ENCODE assay signal across 8 mouse cellular contexts in genomic region chr15:6570876-6571275, GRCm38 (mm10). TPM values are rescaled to one million over a fixed set of nuclear protein-coding genes. Genes with fewer than 3 reads are reported as not detected.
DNase-seq lines count a peak whose midpoint lies in the region; ATAC-seq and TF ChIP-seq lines count a peak whose summit lies in the region.

No protein-coding gene starts in this region.

- H3K4me3 ChIP-seq in intestine, postnatal 0 days (ENCODE audit: low read depth, low read length): no peak overlapping the region
- H3K4me3 ChIP-seq in limb, embryonic 10.5 days: no peak overlapping the region
- no peak overlapping the region for H3K4me3 ChIP-seq in midbrain, embryonic 16.5 days (ENCODE audit: low read depth, low read length)
- no peak overlapping the region for H3K4me3 ChIP-seq in stomach, postnatal 0 days (ENCODE audit: low read depth, low read length)

- H3K27me3 ChIP-seq in intestine, postnatal 0 days (replicated peaks; ENCODE audit: control insufficient read depth, insufficient read depth, low read length): no peaks in the 10 kb centered on the region
- H3K27me3 ChIP-seq in limb, embryonic 10.5 days (ENCODE audit: low read depth, poor library complexity, severe bottlenecking): no peaks in the 10 kb centered on the region
- no peaks in the 10 kb centered on the region for H3K27me3 ChIP-seq in midbrain, embryonic 16.5 days (ENCODE audit: control insufficient read depth, insufficient read depth, low read depth, low read length)
- H3K27me3 ChIP-seq in stomach, postnatal 0 days (ENCODE audit: control insufficient read depth, insufficient read depth, low read length): no peaks in the 10 kb centered on the region

- no peak for TF ChIP-seq EP300 in stomach, postnatal 0 days (optimal IDR thresholded peaks at IDR 0.05)

- ATAC-seq in common myeloid progenitor, adult 5-6 weeks (replicated peaks; ENCODE audit: low read depth, poor library complexity, severe bottlenecking): peak; percentile 36; the same call in 1 of the 2 replicates
- peak; percentile 44; the same call in 1 of the 2 replicates for ATAC-seq in intestine, postnatal 0 days
- peak; percentile 74 for ATAC-seq in midbrain, embryonic 16.5 days
- ATAC-seq in stomach, postnatal 0 days (ENCODE audit: low FRiP score, low TSS enrichment): no peak

- H3K4me1 ChIP-seq in intestine, postnatal 0 days (replicated peaks; ENCODE audit: control insufficient read depth, insufficient read depth, low read length): peaks cover 4% of the 10 kb centered on the region; the same call in 1 of the 2 replicates
- H3K4me1 ChIP-seq in limb, embryonic 10.5 days: no peaks in the 10 kb centered on the region
- H3K4me1 ChIP-seq in midbrain, embryonic 16.5 days (ENCODE audit: control insufficient read depth, insufficient read depth, low read length): no peaks in the 10 kb centered on the region
- H3K4me1 ChIP-seq in stomach, postnatal 0 days (replicated peaks; ENCODE audit: control insufficient read depth, insufficient read depth): no peaks in the 10 kb centered on the region

- 7% methylated on average over 7 of the region's 7 CpGs for WGBS in intestine, postnatal 0 days
- WGBS in limb, embryonic 10.5 days: 8% methylated on average over 7 of the region's 7 CpGs
- WGBS in midbrain, embryonic 16.5 days: 12% methylated on average over 7 of the region's 7 CpGs
- 4% methylated on average over 7 of the region's 7 CpGs for WGBS in stomach, postnatal 0 days

- DNase-seq in 416B (ENCODE audit: low read depth) (peak; percentile 74), adipocyte (ENCODE audit: low spot score) (peak; percentile 76)
- peak; percentile 19 to 23 for DNase-seq in gastrocnemius, adult 8-10 months (ENCODE audit: low spot score in 2 of 2)
- peak; percentile 60 for DNase-seq in limb, embryonic 10.5 days (ENCODE audit: low spot score)
- peak; percentile 57 for DNase-seq in stomach, postnatal 0 days (ENCODE audit: low spot score)

- H3K36me3 ChIP-seq in intestine, postnatal 0 days (ENCODE audit: control insufficient read depth, insufficient read depth): no peaks in the 10 kb centered on the region
- no peaks in the 10 kb centered on the region for H3K36me3 ChIP-seq in limb, embryonic 10.5 days
- H3K36me3 ChIP-seq in midbrain, embryonic 16.5 days (ENCODE audit: control insufficient read depth, insufficient read depth, low read length): no peaks in the 10 kb centered on the region
- H3K36me3 ChIP-seq in stomach, postnatal 0 days (ENCODE audit: control insufficient read depth, insufficient read depth, low read length): no peaks in the 10 kb centered on the region

- H3K27ac ChIP-seq in intestine, postnatal 0 days (ENCODE audit: low read depth, low read length): 0 out of 2 replicates have a peak overlapping the region, but pooled peaks have one; percentile 37
- no peak overlapping the region for H3K27ac ChIP-seq in limb, embryonic 10.5 days
- no peak overlapping the region for H3K27ac ChIP-seq in midbrain, embryonic 16.5 days (ENCODE audit: low read length)
- H3K27ac ChIP-seq in stomach, postnatal 0 days (replicated peaks): no peak overlapping the region

- H3K4me2 ChIP-seq in intestine, postnatal 0 days (replicated peaks; ENCODE audit: low read depth): peak overlapping the region; percentile 2; the same call in 1 of the 2 replicates
- H3K4me2 ChIP-seq in midbrain, embryonic 16.5 days (ENCODE audit: low read length): no peak overlapping the region
- H3K4me2 ChIP-seq in stomach, postnatal 0 days (replicated peaks; ENCODE audit: low read depth): no peak overlapping the region

- H3K9me3 ChIP-seq in intestine, postnatal 0 days (ENCODE audit: control insufficient read depth): no peaks in the 10 kb centered on the region
- no peaks in the 10 kb centered on the region for H3K9me3 ChIP-seq in limb, embryonic 10.5 days (replicated peaks)
- no peaks in the 10 kb centered on the region for H3K9me3 ChIP-seq in midbrain, embryonic 16.5 days (replicated peaks; ENCODE audit: control insufficient read depth, low read length, poor library complexity, severe bottlenecking)
- no peaks in the 10 kb centered on the region for H3K9me3 ChIP-seq in stomach, postnatal 0 days (ENCODE audit: control insufficient read depth, low read length)

- H3K9ac ChIP-seq in intestine, postnatal 0 days (ENCODE audit: low read depth, low read length): no peak overlapping the region
- H3K9ac ChIP-seq in midbrain, embryonic 16.5 days (ENCODE audit: low read depth, low read length): no peak overlapping the region
- H3K9ac ChIP-seq in stomach, postnatal 0 days (ENCODE audit: low read length): no peak overlapping the region

- TF ChIP-seq CTCF in intestine, postnatal 0 days (IDR thresholded peaks at IDR 0.05; ENCODE audit: low read depth): peak; percentile 96
- peak; percentile 96 for TF ChIP-seq CTCF in stomach, postnatal 0 days (IDR thresholded peaks at IDR 0.05; ENCODE audit: low read depth)

RNA-seq across cellular contexts. Expression of gene Fyb, which starts 48.2 kb away (rescaled TPM):
- 40.5 and 132 TPM in 2 replicates for total RNA-seq in common myeloid progenitor, adult 5-6 weeks (2017)
- 1 to 10 TPM in 1 of 4 experiments, under 1 TPM in 2, not detected in 1; 0.31 to 1.4 (median 0.43) TPM for total RNA-seq in gastrocnemius, adult 8-10 months (2022)
- 4.7 and 5.4 TPM in 2 replicates for polyA plus RNA-seq in intestine, postnatal 0 days (2015; fragmentation: Nextera tagmentation; extraction: Ambion mirVana)
- polyA plus RNA-seq in limb, embryonic 10.5 days (2016; fragmentation: Nextera tagmentation; extraction: Ambion mirVana): 1.5 and 2.9 TPM in 2 replicates
- polyA plus RNA-seq in midbrain, embryonic 16.5 days (2015; fragmentation: Nextera tagmentation; extraction: Ambion mirVana): 2.0 and 3.1 TPM in 2 replicates
- polyA plus RNA-seq in stomach, postnatal 0 days (2015; fragmentation: Nextera tagmentation; extraction: Ambion mirVana): 5.5 and 7.8 TPM in 2 replicates

Comparison
In these comparisons a context has a peak if more than half of its experiments do, and no peak if none do; other contexts are left out.
1. DNase-seq: peak in every context shown above with its lines; median percentile 76 in adipocyte; 74 in 416B; 60 in limb, embryonic 10.5 days; 57 in stomach, postnatal 0 days; 21 in gastrocnemius, adult 8-10 months.